Mouse (Mus musculus): ENCODE data around the gene Gm49387. TPM values are rescaled to one million over a fixed set of nuclear protein-coding genes. Genes with fewer than 3 reads are reported as not detected.

The Gm49387 gene
- polyA plus RNA-seq, 1 experiment from 2014 or later: 0.74 TPM

- WGBS: 91% methylated on average over 3 of the region's 3 CpGs
- Histone ChIP-seq H3K27ac (no peak overlapping the region), H3K4me1 (no peaks in the 10 kb centered on the region), H3K27me3 (ENCODE audit: insufficient read depth, poor library complexity, severe bottlenecking) (no peaks in the 10 kb centered on the region), H3K4me3 (no peak overlapping the region), H3K9me3 (no peaks in the 10 kb centered on the region), H3K36me3 (peaks cover 53% of the 10 kb centered on the region)
- DNase-seq (ENCODE audit: low spot score): no peak
These were observed 130.4 kb downstream of the Gm49387 start for GRCm38 (mm10) chr14:31510322-31510721.

GRCm38 (mm10) chr14:31509911-31510310 is 130.8 kb downstream of the Gm49387 start:
- DNase-seq (ENCODE audit: low spot score): no peak
- H3K36me3 ChIP-seq: peaks cover 57% of the 10 kb centered on the region
- no peak overlapping the region for H3K4me3 ChIP-seq
- 91% methylated on average over 2 of the region's 2 CpGs for WGBS
- H3K27ac ChIP-seq: no peak overlapping the region
- no peaks in the 10 kb centered on the region for H3K4me1 ChIP-seq
- H3K9me3 ChIP-seq: no peaks in the 10 kb centered on the region
- H3K27me3 ChIP-seq (ENCODE audit: insufficient read depth, poor library complexity, severe bottlenecking): no peaks in the 10 kb centered on the region

- Histone ChIP-seq H3K4me3 (no peak overlapping the region), H3K9me3 (no peaks in the 10 kb centered on the region), H3K27me3 (ENCODE audit: insufficient read depth, poor library complexity, severe bottlenecking) (no peaks in the 10 kb centered on the region), H3K27ac (no peak overlapping the region), H3K4me1 (no peaks in the 10 kb centered on the region), H3K36me3 (peaks cover 83% of the 10 kb centered on the region)
- DNase-seq (ENCODE audit: low spot score): no peak
- WGBS: 95% methylated on average over 6 of the region's 6 CpGs
These were observed 134.2 kb downstream of the Gm49387 start for GRCm38 (mm10) chr14:31506456-31506855.

- H3K9me3 ChIP-seq: no peaks in the 10 kb centered on the region
- DNase-seq (ENCODE audit: low spot score): no peak
- 88% methylated on average over 13 of the region's 13 CpGs for WGBS
- no peaks in the 10 kb centered on the region for H3K27me3 ChIP-seq (ENCODE audit: insufficient read depth, poor library complexity, severe bottlenecking)
- H3K36me3 ChIP-seq: peaks cover 99% of the 10 kb centered on the region
- H3K27ac ChIP-seq: no peak overlapping the region
- no peak overlapping the region for H3K4me3 ChIP-seq
- H3K4me1 ChIP-seq: no peaks in the 10 kb centered on the region
These were observed 137.3 kb downstream of the Gm49387 start for GRCm38 (mm10) chr14:31503406-31503805.

Other genes with a start within 250 kb of the Gm49387 start
- gene Sh3bp5, start 204.8 kb downstream of the Gm49387 start, polyA plus RNA-seq (2016; fragmentation: Nextera tagmentation; extraction: Ambion mirVana): 26.5 and 30.1 TPM in 2 replicates
- gene Eaf1, start 146.5 kb downstream of the Gm49387 start, polyA plus RNA-seq (2016; fragmentation: Nextera tagmentation; extraction: Ambion mirVana): 22.3 and 25.7 TPM in 2 replicates
- 52.7 and 64.4 TPM in 2 replicates for gene Mettl6, start 145.8 kb downstream of the Gm49387 start, polyA plus RNA-seq (2016; fragmentation: Nextera tagmentation; extraction: Ambion mirVana)
- gene Colq, start 49.5 kb downstream of the Gm49387 start, polyA plus RNA-seq (2016; fragmentation: Nextera tagmentation; extraction: Ambion mirVana): 3.6 and 6.1 TPM in 2 replicates
- gene Btd, start 150 bp upstream of the Gm49387 start, polyA plus RNA-seq (2016; fragmentation: Nextera tagmentation; extraction: Ambion mirVana): 21.2 and 23.8 TPM in 2 replicates
- gene Hacl1, start 408 bp upstream of the Gm49387 start, polyA plus RNA-seq (2016; fragmentation: Nextera tagmentation; extraction: Ambion mirVana): 7.8 and 8.8 TPM in 2 replicates
- gene Ankrd28, start 189.8 kb upstream of the Gm49387 start, polyA plus RNA-seq (2016; fragmentation: Nextera tagmentation; extraction: Ambion mirVana): 7.1 and 7.3 TPM in 2 replicates